Mouse (Mus musculus) forebrain, embryonic 12.5 days (tissue): ENCODE results near the gene Tchp. TPM values are rescaled to one million over a fixed set of nuclear protein-coding genes. Genes with fewer than 3 reads are reported as not detected.

ENCODE experiments used
- ATAC-seq: fragments of 200-750 bp; cut with Nextera tagmentation; 2 replicates; pipeline ENCODE4 v1.8.0; 2017; ENCODE audit warnings: moderate TSS enrichment; ENCODE audit not compliant: low FRiP score
- H3K27ac ChIP-seq: fragments of 300-500 bp; sonication (generic); 2 replicates; pipeline ENCODE4 v1.5.1; 2016; ENCODE audit warnings: mild to moderate bottlenecking
- H3K27me3 ChIP-seq: fragments of 300-500 bp; sonication (generic); 2 replicates; pipeline ENCODE4 v1.6.1; 2016; ENCODE audit warnings: mild to moderate bottlenecking
- H3K36me3 ChIP-seq: fragments of 300-500 bp; sonication (generic); replicated peaks from 2 replicates; pipeline ENCODE4 v1.6.1; 2016; ENCODE audit warnings: mild to moderate bottlenecking
- H3K4me1 ChIP-seq: fragments of 300-500 bp; sonication (generic); 2 replicates; pipeline ENCODE4 v1.6.1; 2016
- H3K4me2 ChIP-seq: fragments of 300-500 bp; sonication (generic); 2 replicates; pipeline ENCODE4 v1.6.1; 2016; ENCODE audit warnings: mild to moderate bottlenecking, moderate library complexity
- H3K4me3 ChIP-seq: fragments of 300-500 bp; sonication (generic); replicated peaks from 2 replicates; pipeline ENCODE4 v1.5.1; 2016; ENCODE audit warnings: mild to moderate bottlenecking
- H3K9ac ChIP-seq: fragments of 300-500 bp; sonication (generic); 2 replicates; pipeline ENCODE4 v1.6.1; 2016; ENCODE audit warnings: mild to moderate bottlenecking
- H3K9me3 ChIP-seq: fragments of 300-500 bp; sonication (generic); 2 replicates; pipeline ENCODE4 v1.6.1; 2016
- WGBS: fragments of 180-500 bp; shearing (Covaris S2); methylation state at CpG from one replicate; pipeline ENCODE4 v1.1.7; 2016; 5-methylcytosine and 5-hydroxymethylcytosine counted together
- polyA plus RNA-seq: library from polyadenylated mRNA; unstranded; fragments of >200 nt; fragmentation: Nextera tagmentation; extraction: Ambion mirVana; gene quantifications from 2 replicates; pipeline ENCODE4 v1.2.1, GENCODE M21; 2016

Tchp gene
- polyA plus RNA-seq, 1 experiment from 2014 or later = 24.6 TPM

DNA sequence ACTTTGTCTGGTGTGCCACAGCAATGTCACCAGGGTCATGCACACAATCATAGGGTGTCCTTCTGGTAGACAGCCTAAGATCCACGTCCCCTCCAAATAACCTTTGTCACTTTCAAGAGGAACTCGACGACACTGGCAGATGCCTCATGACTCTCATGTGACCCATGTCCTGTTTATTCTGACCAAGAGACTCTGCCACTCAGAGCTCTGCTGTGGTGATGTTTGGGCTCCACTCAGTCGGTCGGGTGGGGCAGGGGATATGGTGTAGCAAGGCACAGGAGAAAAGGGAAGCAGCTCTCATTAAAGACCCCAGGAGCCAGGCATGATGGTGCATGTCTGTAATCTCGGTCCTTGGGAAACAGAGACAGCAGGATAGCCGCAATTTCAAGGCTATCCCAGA is 8.5 kb upstream of the Tchp start:
- Histone ChIP-seq H3K9ac (no peak overlapping the region), H3K27me3 (no peaks in the 10 kb centered on the region; the same call in 1 of the 2 replicates), H3K9me3 (no peaks in the 10 kb centered on the region), H3K4me2 (no peak overlapping the region), H3K4me3 (no peak overlapping the region), H3K4me1 (peaks cover 3% of the 10 kb centered on the region; the same call in 1 of the 2 replicates), H3K27ac (no peak overlapping the region), H3K36me3 (no peaks in the 10 kb centered on the region)
- 76% methylated on average over 7 of the region's 7 CpGs for WGBS
- no peak for ATAC-seq

DNA sequence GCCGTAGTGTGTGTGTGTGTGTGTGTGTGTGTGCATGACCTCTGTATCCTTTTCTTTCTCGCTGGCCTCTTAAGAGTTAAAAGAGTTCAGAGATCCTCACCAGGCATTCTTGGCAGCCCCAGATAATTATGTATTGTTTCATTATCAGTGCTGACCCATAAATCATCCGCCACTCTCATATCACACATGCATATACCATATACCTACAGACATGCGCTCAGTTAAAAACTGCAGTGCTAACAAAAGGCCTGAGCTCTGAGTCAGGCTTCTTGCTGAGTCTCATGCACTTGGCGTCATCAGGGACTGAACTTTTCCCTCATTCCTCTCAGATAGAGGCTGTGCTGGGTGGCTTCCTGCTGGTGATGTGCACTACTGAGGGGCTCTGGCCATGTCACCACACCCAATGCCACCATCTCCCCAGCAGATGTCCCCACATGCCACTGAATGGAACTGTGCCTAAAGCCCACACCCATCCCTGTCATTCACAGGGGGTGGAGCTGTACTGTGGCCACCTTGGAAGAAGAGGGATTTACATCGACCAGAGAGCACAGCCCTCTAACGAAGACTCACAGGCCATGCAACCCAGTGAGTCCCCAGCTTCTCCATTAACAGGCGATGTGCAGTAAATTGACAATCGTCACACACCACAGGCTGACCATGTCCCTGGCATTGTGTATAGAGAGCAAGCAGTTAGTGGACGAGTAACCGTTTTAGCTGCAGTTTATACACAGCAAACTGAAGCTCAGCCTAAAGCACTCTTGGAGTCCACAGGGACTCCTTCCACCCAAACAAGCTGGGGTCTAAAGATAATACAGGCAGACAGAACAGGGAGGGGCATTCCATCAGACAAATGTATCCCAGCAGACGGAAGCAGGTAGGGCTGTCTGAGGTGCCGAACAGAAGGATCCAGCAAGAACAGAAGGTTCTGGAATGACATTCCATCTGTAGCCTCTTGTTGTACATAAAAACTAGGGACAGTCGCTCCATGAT is 4.9 kb upstream of the Tchp start:
- ATAC-seq = no peak
- no peak overlapping the region for H3K27ac ChIP-seq
- H3K27me3 ChIP-seq = peaks cover 3% of the 10 kb centered on the region; the same call in 1 of the 2 replicates
- no peaks in the 10 kb centered on the region for H3K9me3 ChIP-seq
- H3K36me3 ChIP-seq = no peaks in the 10 kb centered on the region
- no peak overlapping the region for H3K4me3 ChIP-seq
- no peak overlapping the region for H3K9ac ChIP-seq
- peaks cover 3% of the 10 kb centered on the region; the same call in 1 of the 2 replicates for H3K4me1 ChIP-seq
- no peak overlapping the region for H3K4me2 ChIP-seq
- WGBS = 64% methylated on average over 14 of the region's 14 CpGs

DNA sequence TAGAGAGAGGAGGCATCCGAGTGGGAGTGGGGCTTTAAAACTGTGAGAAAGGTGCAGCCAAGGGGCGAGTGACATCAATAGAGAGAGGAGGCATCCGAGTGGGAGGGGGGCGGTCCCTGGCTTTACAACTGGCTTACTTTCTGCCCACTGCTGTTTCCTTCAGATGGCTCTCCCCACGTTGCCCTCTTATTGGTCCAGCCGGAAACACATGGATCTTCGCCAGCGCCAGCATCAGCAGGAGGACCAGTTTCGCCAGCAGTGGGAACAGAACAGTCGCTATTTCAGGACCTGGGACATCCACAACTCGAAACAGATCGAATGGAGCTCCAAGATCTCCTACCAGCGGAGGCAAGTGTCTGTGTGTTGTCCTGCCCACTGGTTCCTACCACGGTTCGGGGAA is 931 bp downstream of the Tchp start:
- peaks cover 3% of the 10 kb centered on the region; the same call in 1 of the 2 replicates for H3K27me3 ChIP-seq
- ATAC-seq = no peak
- H3K27ac ChIP-seq = no peak overlapping the region
- 60% methylated on average over 15 of the region's 15 CpGs for WGBS
- peak overlapping the region; percentile 79 for H3K9ac ChIP-seq
- no peaks in the 10 kb centered on the region for H3K9me3 ChIP-seq
- peak overlapping the region; percentile 71 for H3K4me2 ChIP-seq
- H3K4me3 ChIP-seq = peak overlapping the region; percentile 74
- H3K4me1 ChIP-seq = peaks cover 9% of the 10 kb centered on the region
- H3K36me3 ChIP-seq = peaks cover 39% of the 10 kb centered on the region

GRCm38 (mm10) chr5:114709357-114709756 is 1.8 kb downstream of the Tchp start:
- Histone ChIP-seq H3K9me3 (no peaks in the 10 kb centered on the region), H3K9ac (no peak overlapping the region), H3K4me1 (peaks cover 9% of the 10 kb centered on the region), H3K27ac (no peak overlapping the region), H3K4me2 (no peak overlapping the region), H3K4me3 (no peak overlapping the region), H3K27me3 (0 out of 2 replicates have a peak, but pooled peaks cover 3% of the 10 kb centered on the region), H3K36me3 (peaks cover 47% of the 10 kb centered on the region)
- whole genome bisulfite sequencing = 96% methylated on average over 21 of the region's 21 CpGs
- no peak for ATAC-seq

- Histone ChIP-seq H3K27ac (no peak overlapping the region), H3K4me2 (no peak overlapping the region), H3K9ac (no peak overlapping the region), H3K4me3 (no peak overlapping the region), H3K9me3 (no peaks in the 10 kb centered on the region), H3K36me3 (peaks cover 94% of the 10 kb centered on the region), H3K4me1 (no peaks in the 10 kb centered on the region), H3K27me3 (no peaks in the 10 kb centered on the region)
- 90% methylated on average over 18 of the region's 18 CpGs for WGBS
- ATAC-seq = no peak
Observed at GRCm38 (mm10) chr5:114714551-114714950, 7.0 kb downstream of the Tchp start.

DNA sequence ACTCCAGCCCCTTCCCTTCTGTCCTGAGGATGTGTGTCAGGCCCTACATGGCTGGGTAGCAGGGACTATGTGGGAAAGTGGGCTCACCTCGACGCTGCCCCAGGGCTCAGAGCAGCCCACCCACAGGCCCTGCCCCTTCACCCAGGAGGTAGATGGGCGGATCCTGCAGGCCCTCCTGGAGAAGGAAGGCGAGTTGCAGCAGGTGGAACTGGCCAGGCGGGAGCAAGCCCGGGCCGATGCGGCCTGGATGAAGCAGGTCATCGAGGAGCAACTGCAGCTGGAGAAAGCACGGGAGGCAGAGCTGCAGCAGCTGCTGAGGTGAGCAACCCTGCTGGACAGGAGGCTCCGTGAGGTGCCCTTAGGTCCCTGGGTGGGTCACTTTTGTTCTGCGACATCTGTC is 9.7 kb downstream of the Tchp start:
- no peak overlapping the region for H3K27ac ChIP-seq
- no peaks in the 10 kb centered on the region for H3K9me3 ChIP-seq
- WGBS = 93% methylated on average over 12 of the region's 12 CpGs
- H3K27me3 ChIP-seq = no peaks in the 10 kb centered on the region
- ATAC-seq = no peak
- H3K36me3 ChIP-seq = peaks cover 95% of the 10 kb centered on the region
- H3K9ac ChIP-seq = no peak overlapping the region
- no peak overlapping the region for H3K4me2 ChIP-seq
- no peak overlapping the region for H3K4me3 ChIP-seq
- no peaks in the 10 kb centered on the region for H3K4me1 ChIP-seq

GRCm38 (mm10) chr5:114717937-114718336 is 10.4 kb downstream of the Tchp start:
- Histone ChIP-seq H3K27me3 (no peaks in the 10 kb centered on the region), H3K9me3 (no peaks in the 10 kb centered on the region), H3K4me1 (no peaks in the 10 kb centered on the region), H3K4me2 (no peak overlapping the region), H3K27ac (no peak overlapping the region), H3K4me3 (no peak overlapping the region), H3K36me3 (peaks cover 93% of the 10 kb centered on the region), H3K9ac (no peak overlapping the region)
- 90% methylated on average over 8 of the region's 8 CpGs for WGBS
- ATAC-seq = no peak

GRCm38 (mm10) chr5:114718483-114718882 is 10.9 kb downstream of the Tchp start:
- H3K9me3 ChIP-seq = no peaks in the 10 kb centered on the region
- H3K4me1 ChIP-seq = no peaks in the 10 kb centered on the region
- ATAC-seq = no peak
- WGBS = 94% methylated on average over 13 of the region's 13 CpGs
- peaks cover 92% of the 10 kb centered on the region for H3K36me3 ChIP-seq
- H3K4me3 ChIP-seq = no peak overlapping the region
- H3K9ac ChIP-seq = no peak overlapping the region
- H3K4me2 ChIP-seq = no peak overlapping the region
- H3K27me3 ChIP-seq = no peaks in the 10 kb centered on the region
- no peak overlapping the region for H3K27ac ChIP-seq

DNA sequence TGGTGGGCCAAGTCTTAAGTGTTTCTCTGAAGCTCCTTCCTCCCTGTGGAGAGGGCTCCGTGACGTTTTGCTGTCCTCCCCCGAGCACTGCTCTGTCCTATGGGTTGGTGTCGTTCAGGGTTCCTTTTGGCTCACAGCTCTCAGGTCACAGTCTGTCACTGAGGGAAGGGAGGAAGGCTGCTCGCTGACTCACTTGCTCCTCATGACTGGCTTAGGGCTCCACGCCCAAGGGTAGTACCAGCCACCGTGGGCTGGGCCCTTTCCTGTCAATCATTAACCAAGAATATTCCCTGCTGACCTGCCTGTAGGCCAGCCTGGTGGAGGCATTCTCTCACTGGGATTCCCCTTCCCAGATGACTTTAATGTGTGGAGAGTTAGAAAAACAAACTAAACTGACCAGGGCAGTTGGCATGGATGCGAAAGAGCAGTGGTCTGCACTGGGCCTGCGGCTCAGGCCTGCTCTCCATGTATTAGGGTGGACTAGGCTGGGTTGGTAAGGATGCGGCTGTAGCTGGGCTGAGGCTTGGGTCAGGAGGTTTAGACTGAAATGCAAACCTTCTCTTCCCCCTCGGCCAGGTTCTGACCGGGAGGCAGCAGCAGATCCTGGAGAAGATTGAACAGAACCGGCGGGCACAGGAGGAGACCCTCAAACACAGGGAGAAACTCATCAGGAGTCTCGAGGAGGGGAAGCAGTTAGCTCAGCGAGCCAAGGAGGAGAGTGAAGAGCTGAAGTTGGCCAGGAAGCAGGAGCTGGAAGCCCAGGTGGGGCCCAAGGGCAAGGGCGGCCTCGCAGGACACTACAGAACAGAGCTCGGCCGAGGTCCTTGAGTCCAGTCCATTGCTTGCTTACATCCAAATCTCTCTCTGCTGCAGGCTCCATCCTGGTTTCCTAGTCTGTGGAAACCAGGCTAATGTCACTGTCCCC is 11.7 kb downstream of the Tchp start:
- Histone ChIP-seq H3K27me3 (no peaks in the 10 kb centered on the region), H3K4me1 (no peaks in the 10 kb centered on the region), H3K9ac (no peak overlapping the region), H3K4me3 (no peak overlapping the region), H3K36me3 (peaks cover 92% of the 10 kb centered on the region), H3K4me2 (no peak overlapping the region), H3K27ac (no peak overlapping the region), H3K9me3 (no peaks in the 10 kb centered on the region)
- 90% methylated on average over 20 of the region's 20 CpGs for WGBS
- ATAC-seq = no peak

GRCm38 (mm10) chr5:114719928-114720270 is 12.3 kb downstream of the Tchp start:
- no peak overlapping the region for H3K4me2 ChIP-seq
- H3K4me1 ChIP-seq = no peaks in the 10 kb centered on the region
- no peaks in the 10 kb centered on the region for H3K27me3 ChIP-seq
- WGBS = 89% methylated on average over 6 of the region's 6 CpGs
- H3K27ac ChIP-seq = no peak overlapping the region
- H3K36me3 ChIP-seq = peaks cover 87% of the 10 kb centered on the region
- H3K4me3 ChIP-seq = no peak overlapping the region
- no peak overlapping the region for H3K9ac ChIP-seq
- no peaks in the 10 kb centered on the region for H3K9me3 ChIP-seq
- no peak for ATAC-seq

DNA sequence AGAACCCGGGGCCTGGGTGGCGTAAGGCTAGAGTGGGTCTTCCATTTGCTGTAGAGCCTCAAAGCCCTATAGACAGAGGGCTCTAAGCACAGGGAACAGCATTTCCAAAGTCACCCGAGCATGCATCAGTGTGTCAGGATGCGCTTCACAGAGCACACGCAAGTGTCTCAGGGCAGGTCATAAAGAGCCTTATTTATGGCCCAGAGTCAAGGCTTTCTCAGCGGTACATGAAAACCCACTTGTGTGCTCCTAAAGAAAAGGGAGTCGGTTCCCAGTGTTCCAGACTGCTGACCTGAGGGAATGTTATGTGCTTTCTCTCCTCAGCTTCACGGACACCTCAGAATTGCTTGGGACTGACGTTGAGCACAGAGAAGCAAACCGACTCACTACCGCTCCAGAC is 13.2 kb downstream of the Tchp start:
- Histone ChIP-seq H3K4me2 (no peak overlapping the region), H3K27ac (no peak overlapping the region), H3K4me3 (no peak overlapping the region), H3K9ac (no peak overlapping the region), H3K27me3 (no peaks in the 10 kb centered on the region), H3K36me3 (peaks cover 86% of the 10 kb centered on the region), H3K4me1 (no peaks in the 10 kb centered on the region), H3K9me3 (no peaks in the 10 kb centered on the region)
- ATAC-seq = no peak
- 92% methylated on average over 11 of the region's 11 CpGs for WGBS

GRCm38 (mm10) chr5:114721969-114722368 is 14.4 kb downstream of the Tchp start:
- Histone ChIP-seq H3K9ac (no peak overlapping the region), H3K36me3 (peaks cover 79% of the 10 kb centered on the region)
- 95% methylated on average over 10 of the region's 10 CpGs for WGBS

More at GRCm38 (mm10) chr5:114721969-114722368, 14.4 kb downstream of the Tchp start:
- H3K27ac ChIP-seq = no peak overlapping the region
- H3K4me3 ChIP-seq = no peak overlapping the region
- no peaks in the 10 kb centered on the region for H3K9me3 ChIP-seq
- no peaks in the 10 kb centered on the region for H3K4me1 ChIP-seq
- H3K27me3 ChIP-seq = no peaks in the 10 kb centered on the region
- no peak for ATAC-seq
- H3K4me2 ChIP-seq = no peak overlapping the region
